Mouse (Mus musculus): ENCODE data around the gene Unc5c. TPM values are rescaled to one million over a fixed set of nuclear protein-coding genes. Genes with fewer than 3 reads are reported as not detected.

Unc5c gene
- total RNA-seq (2014; rRNA removed) (28.3 and 30.6 TPM in 2 replicates), polyA plus RNA-seq (2015; fragmentation: Nextera tagmentation; extraction: Ambion mirVana) (5.5 and 9.2 TPM in 2 replicates)

GRCm38 (mm10) chr3:141465104-141465705, at the start of gene Unc5c:
Gene Unc5c, plus strand, starts transcription at chr3:141465216.
- peak; percentile 38; the same call in 1 of the 2 replicates for TF ChIP-seq CTCF (IDR thresholded peaks at IDR 0.05; ENCODE audit: low read depth)
- peak within 1 kb of the TSS; percentile 86 for H3K4me3 ChIP-seq (ENCODE audit: low read depth, low read length)
- H3K4me2 ChIP-seq (ENCODE audit: low read depth): peak within 1 kb of the TSS; percentile 89
- peak within 1 kb of the TSS; percentile 80 for H3K9ac ChIP-seq
- H3K27ac ChIP-seq (ENCODE audit: low read depth, low read length): peak within 1 kb of the TSS; percentile 87
- under 1% methylated on average over 61 of the region's 61 CpGs for WGBS
- peak; percentile 78 for DNase-seq
- H3K4me1 ChIP-seq (ENCODE audit: insufficient read depth): 0 out of 2 replicates have a peak, but pooled peaks cover 7% of the 10 kb centered on the region
- peak; percentile 91 for ATAC-seq
- H3K9me3 ChIP-seq (ENCODE audit: low read length): no peaks in the 10 kb centered on the region
- H3K27me3 ChIP-seq (ENCODE audit: insufficient read depth, low read length): no peaks in the 10 kb centered on the region
- no peaks in the 10 kb centered on the region for H3K36me3 ChIP-seq (ENCODE audit: insufficient read depth)

- 96% methylated on average over 2 of the region's 2 CpGs for WGBS
- Histone ChIP-seq H3K27ac (ENCODE audit: low read depth, low read length) (no peak overlapping the region), H3K36me3 (ENCODE audit: insufficient read depth) (no peaks in the 10 kb centered on the region), H3K27me3 (ENCODE audit: insufficient read depth, low read length) (no peaks in the 10 kb centered on the region), H3K9ac (no peak overlapping the region), H3K4me3 (ENCODE audit: low read depth, low read length) (no peak overlapping the region), H3K9me3 (ENCODE audit: low read length) (no peaks in the 10 kb centered on the region), H3K4me2 (ENCODE audit: low read depth) (no peak overlapping the region), H3K4me1 (ENCODE audit: insufficient read depth) (0 out of 2 replicates have a peak, but pooled peaks cover 3% of the 10 kb centered on the region)
- DNase-seq (no peak), ATAC-seq (no peak)
- 0 out of 2 replicates have a peak, but pooled peaks have one; percentile 7 for TF ChIP-seq CTCF (IDR thresholded peaks at IDR 0.05; ENCODE audit: low read depth)
Measured at GRCm38 (mm10) chr3:141457475-141457874, 7.5 kb upstream of the Unc5c start.

GRCm38 (mm10) chr3:141462482-141462881, 2.5 kb upstream of the Unc5c start:
- DNase-seq (peak; percentile 46), ATAC-seq (no peak)
- Histone ChIP-seq H3K27ac (ENCODE audit: low read depth, low read length) (no peak overlapping the region), H3K9ac (no peak overlapping the region), H3K4me1 (ENCODE audit: insufficient read depth) (0 out of 2 replicates have a peak, but pooled peaks cover 7% of the 10 kb centered on the region), H3K27me3 (ENCODE audit: insufficient read depth, low read length) (no peaks in the 10 kb centered on the region), H3K4me3 (ENCODE audit: low read depth, low read length) (no peak overlapping the region), H3K9me3 (ENCODE audit: low read length) (no peaks in the 10 kb centered on the region), H3K4me2 (ENCODE audit: low read depth) (no peak overlapping the region), H3K36me3 (ENCODE audit: insufficient read depth) (no peaks in the 10 kb centered on the region)
- WGBS: 49% methylated on average over 7 of the region's 7 CpGs
- TF ChIP-seq CTCF (IDR thresholded peaks at IDR 0.05; ENCODE audit: low read depth): peak; percentile 58

- Histone ChIP-seq H3K4me1 (ENCODE audit: insufficient read depth) (0 out of 2 replicates have a peak, but pooled peaks cover 7% of the 10 kb centered on the region), H3K27me3 (ENCODE audit: insufficient read depth, low read length) (no peaks in the 10 kb centered on the region), H3K9ac (peak overlapping the region; percentile 80), H3K36me3 (ENCODE audit: insufficient read depth) (no peaks in the 10 kb centered on the region), H3K4me2 (ENCODE audit: low read depth) (peak overlapping the region; percentile 89), H3K27ac (ENCODE audit: low read depth, low read length) (peak overlapping the region; percentile 87), H3K9me3 (ENCODE audit: low read length) (no peaks in the 10 kb centered on the region), H3K4me3 (ENCODE audit: low read depth, low read length) (peak overlapping the region; percentile 86)
- peak; percentile 24 for TF ChIP-seq CTCF (IDR thresholded peaks at IDR 0.05; ENCODE audit: low read depth)
- peak; percentile 53 for ATAC-seq
- 2% methylated on average over 26 of the region's 26 CpGs for WGBS
- peak; percentile 73 for DNase-seq
Measured at GRCm38 (mm10) chr3:141464691-141465103, 319 bp upstream of the Unc5c start.

- Histone ChIP-seq H3K4me1 (ENCODE audit: insufficient read depth) (0 out of 2 replicates have a peak, but pooled peaks cover 7% of the 10 kb centered on the region), H3K4me3 (ENCODE audit: low read depth, low read length) (peak overlapping the region; percentile 86), H3K4me2 (ENCODE audit: low read depth) (peak overlapping the region; percentile 89), H3K9ac (peak overlapping the region; percentile 80), H3K36me3 (ENCODE audit: insufficient read depth) (no peaks in the 10 kb centered on the region), H3K9me3 (ENCODE audit: low read length) (no peaks in the 10 kb centered on the region), H3K27ac (ENCODE audit: low read depth, low read length) (peak overlapping the region; percentile 87), H3K27me3 (ENCODE audit: insufficient read depth, low read length) (no peaks in the 10 kb centered on the region)
- peak; percentile 44; the same call in 1 of the 2 replicates for TF ChIP-seq CTCF (IDR thresholded peaks at IDR 0.05; ENCODE audit: low read depth)
- DNase-seq: peak; percentile 67
- peak; percentile 14; the same call in 1 of the 2 replicates for ATAC-seq
- WGBS: 2% methylated on average over 20 of the region's 20 CpGs
Measured at GRCm38 (mm10) chr3:141466061-141466460, 1.0 kb downstream of the Unc5c start.

- no peaks in the 10 kb centered on the region for H3K27me3 ChIP-seq (ENCODE audit: insufficient read depth, low read length)
- no peak for TF ChIP-seq CTCF (IDR thresholded peaks at IDR 0.05; ENCODE audit: low read depth)
- no peaks in the 10 kb centered on the region for H3K36me3 ChIP-seq (ENCODE audit: insufficient read depth)
- 0 out of 2 replicates have a peak overlapping the region, but pooled peaks have one; percentile 87 for H3K27ac ChIP-seq (ENCODE audit: low read depth, low read length)
- 22% methylated on average over 3 of the region's 3 CpGs for WGBS
- H3K9ac ChIP-seq: peak overlapping the region; percentile 80
- ATAC-seq: no peak
- H3K4me3 ChIP-seq (ENCODE audit: low read depth, low read length): peak overlapping the region; percentile 86
- H3K4me1 ChIP-seq (ENCODE audit: insufficient read depth): 0 out of 2 replicates have a peak, but pooled peaks cover 7% of the 10 kb centered on the region
- H3K9me3 ChIP-seq (ENCODE audit: low read length): no peaks in the 10 kb centered on the region
- H3K4me2 ChIP-seq (ENCODE audit: low read depth): peak overlapping the region; percentile 89
- peak; percentile 44 for DNase-seq
Measured at GRCm38 (mm10) chr3:141466727-141467335, 1.8 kb downstream of the Unc5c start.

GRCm38 (mm10) chr3:141469338-141469737, 4.3 kb downstream of the Unc5c start:
- 0 out of 2 replicates have a peak, but pooled peaks cover 4% of the 10 kb centered on the region for H3K4me1 ChIP-seq (ENCODE audit: insufficient read depth)
- H3K4me3 ChIP-seq (ENCODE audit: low read depth, low read length): no peak overlapping the region
- no peaks in the 10 kb centered on the region for H3K27me3 ChIP-seq (ENCODE audit: insufficient read depth, low read length)
- no peak for ATAC-seq
- 56% methylated on average over 2 of the region's 2 CpGs for WGBS
- TF ChIP-seq CTCF (IDR thresholded peaks at IDR 0.05; ENCODE audit: low read depth): peak; percentile 62
- no peak for DNase-seq
- H3K27ac ChIP-seq (ENCODE audit: low read depth, low read length): no peak overlapping the region
- peak overlapping the region; percentile 89 for H3K4me2 ChIP-seq (ENCODE audit: low read depth)
- no peak overlapping the region for H3K9ac ChIP-seq
- H3K9me3 ChIP-seq (ENCODE audit: low read length): no peaks in the 10 kb centered on the region
- no peaks in the 10 kb centered on the region for H3K36me3 ChIP-seq (ENCODE audit: insufficient read depth)
